In genomic region chr5:47772642-47773353, GRCm38 (mm10) we compare ENCODE assay signal across 14 mouse cellular contexts.
DNase-seq lines count a peak whose midpoint lies in the region; ATAC-seq and TF ChIP-seq lines count a peak whose summit lies in the region.
"Had no signal": no experiment of that assay in that cellular context is flagged by ENCODE, and none has a peak within 500 bp of the region (broad histone marks: within the 10 kb centered on the region; RNA-seq: fewer than 3 reads in every experiment).

No protein-coding gene starts in this region.

- peak overlapping the region; percentile 31 for H3K4me2 ChIP-seq in heart, embryonic 16.5 days (ENCODE audit: low read depth, low read length)
- H3K4me2 ChIP-seq in forebrain, embryonic 11.5 days (ENCODE audit: low read depth, low read length, severe bottlenecking): no peak overlapping the region
- peak overlapping the region; percentile 38 for H3K4me2 ChIP-seq in liver, embryonic 13.5 days
- H3K4me2 ChIP-seq: neural tube, embryonic 13.5 days had no signal

- no peak for TF ChIP-seq POLR2A in brain, embryonic 14.5 days (IDR thresholded peaks at IDR 0.05; ENCODE audit: borderline replicate concordance, extremely low read depth, insufficient read depth, insufficient read length, poor library complexity, severe bottlenecking)

- H3K9me3 ChIP-seq in heart, embryonic 16.5 days (replicated peaks; ENCODE audit: control insufficient read depth, low read length): no peaks in the 10 kb centered on the region
- no peaks in the 10 kb centered on the region for H3K9me3 ChIP-seq in forebrain, embryonic 11.5 days (ENCODE audit: control insufficient read depth, low read length)
- no peaks in the 10 kb centered on the region for H3K9me3 ChIP-seq in liver, embryonic 13.5 days (replicated peaks)
- H3K9me3 ChIP-seq: neural tube, embryonic 13.5 days had no signal

- no peak for TF ChIP-seq CTCF in brain, embryonic 14.5 days (IDR thresholded peaks at IDR 0.05; ENCODE audit: borderline replicate concordance, extremely low read depth, insufficient read depth, insufficient read length)

- peak overlapping the region; percentile 63 for H3K27ac ChIP-seq in heart, embryonic 16.5 days (ENCODE audit: low read length)
- H3K27ac ChIP-seq in forebrain, embryonic 11.5 days (ENCODE audit: low read depth, low read length): no peak overlapping the region
- H3K27ac ChIP-seq in liver, embryonic 13.5 days: peak overlapping the region; percentile 76
- H3K27ac ChIP-seq: macrophage; neural tube, embryonic 13.5 days had no signal

- H3K27me3 ChIP-seq in heart, embryonic 16.5 days (ENCODE audit: control insufficient read depth, insufficient read depth, low read length): no peaks in the 10 kb centered on the region
- no peaks in the 10 kb centered on the region for H3K27me3 ChIP-seq in forebrain, embryonic 11.5 days (ENCODE audit: control insufficient read depth, insufficient read depth, low read length)
- H3K27me3 ChIP-seq in liver, embryonic 13.5 days: no peaks in the 10 kb centered on the region
- H3K27me3 ChIP-seq: neural tube, embryonic 13.5 days had no signal

- H3K9ac ChIP-seq in heart, embryonic 16.5 days (ENCODE audit: low read length): no peak overlapping the region
- no peak overlapping the region for H3K9ac ChIP-seq in forebrain, embryonic 11.5 days (ENCODE audit: low read length)
- H3K9ac ChIP-seq in liver, embryonic 13.5 days: no peak overlapping the region
- H3K9ac ChIP-seq: neural tube, embryonic 13.5 days had no signal

- peaks cover 4% of the 10 kb centered on the region; the same call in 1 of the 2 replicates for H3K4me1 ChIP-seq in heart, embryonic 16.5 days (ENCODE audit: control insufficient read depth, insufficient read depth, low read length)
- no peaks in the 10 kb centered on the region for H3K4me1 ChIP-seq in forebrain, embryonic 11.5 days (replicated peaks; ENCODE audit: control insufficient read depth, insufficient read depth, low read length)
- peaks cover 13% of the 10 kb centered on the region for H3K4me1 ChIP-seq in liver, embryonic 13.5 days (replicated peaks)

- ATAC-seq in heart, embryonic 16.5 days (replicated peaks; ENCODE audit: extremely low read depth, insufficient read depth, low FRiP score): peak; percentile 82
- ATAC-seq in forebrain, embryonic 11.5 days (replicated peaks; ENCODE audit: low FRiP score): peak; percentile 58
- ATAC-seq in liver, embryonic 13.5 days (ENCODE audit: low read depth): peak; percentile 100

- H3K36me3 ChIP-seq in heart, embryonic 16.5 days (ENCODE audit: control insufficient read depth, insufficient read depth): no peaks in the 10 kb centered on the region
- no peaks in the 10 kb centered on the region for H3K36me3 ChIP-seq in forebrain, embryonic 11.5 days (ENCODE audit: control insufficient read depth, insufficient read depth, low read length)
- no peaks in the 10 kb centered on the region for H3K36me3 ChIP-seq in liver, embryonic 13.5 days
- H3K36me3 ChIP-seq: neural tube, embryonic 13.5 days had no signal

- 25% methylated on average over 8 of the region's 8 CpGs for WGBS in heart, embryonic 16.5 days
- WGBS in forebrain, embryonic 11.5 days: 61% methylated on average over 8 of the region's 8 CpGs
- 44% methylated on average over 8 of the region's 8 CpGs for WGBS in liver, embryonic 13.5 days (ENCODE audit: insufficient replicate concordance)

- DNase-seq in heart, adult 8-10 months (ENCODE audit: low spot score): no peak
- DNase-seq in brain, embryonic 14.5 days (ENCODE audit: low read depth): peak; percentile 62
- DNase-seq in forebrain, embryonic 11.5 days (ENCODE audit: low spot score): no peak
- peak; percentile 40 for DNase-seq in liver, embryonic 13.5 days
- DNase-seq in urinary bladder, postnatal 25 days (ENCODE audit: low spot score): no peak
- DNase-seq in adrenal gland, postnatal 36 days: no peak
- DNase-seq: cerebellum, adult 18-20 months; kidney, postnatal 10 days; right cerebral cortex, postnatal 25 days; thymus, adult 2 months had no signal

- H3K4me3 ChIP-seq in heart, embryonic 16.5 days (ENCODE audit: low read length): no peak overlapping the region
- no peak overlapping the region for H3K4me3 ChIP-seq in forebrain, embryonic 11.5 days (ENCODE audit: low read depth, low read length)
- no peak overlapping the region for H3K4me3 ChIP-seq in liver, embryonic 13.5 days (replicated peaks)
- H3K4me3 ChIP-seq: erythroblast, embryonic 14.5 days; neural tube, embryonic 13.5 days had no signal

Comparison
In these comparisons a context has a peak if more than half of its experiments do, and no peak if none do; other contexts are left out.
1. DNase-seq: peak in brain, embryonic 14.5 days (single experiment) and liver, embryonic 13.5 days (single experiment); none in heart, adult 8-10 months (single experiment), forebrain, embryonic 11.5 days (single experiment), urinary bladder, postnatal 25 days (single experiment) and adrenal gland, postnatal 36 days (0 of 2).
2. Peak in every context shown above with its lines, with median percentiles within 50 percentile points of each other: ATAC-seq.